Mouse (Mus musculus): ENCODE measurements at regions not wholly inside any gene's neighbourhood (a gene's known extent, or its start where the extent isn't known, plus 50 kb on each side); places are given as distances from the start of the nearest gene placed in this dataset.

- no peak for DNase-seq (ENCODE audit: low spot score in 2 of 2)
These were observed 470.0 kb upstream of the Adamts5 start for GRCm38 (mm10) chr16:86371652-86372051.

GRCm38 (mm10) chr16:86368449-86368848 is 466.8 kb upstream of the Adamts5 start:
- no peak for DNase-seq (ENCODE audit: low spot score in 2 of 2)

- DNase-seq (ENCODE audit: low spot score in 2 of 2) = no peak
These were observed 464.6 kb upstream of the Adamts5 start for GRCm38 (mm10) chr16:86366197-86366596.

- no peak for DNase-seq (ENCODE audit: low spot score in 2 of 2)
These were observed 459.5 kb upstream of the Adamts5 start for GRCm38 (mm10) chr16:86361099-86361498.

- DNase-seq (ENCODE audit: low spot score in 2 of 2) = no peak
These were observed 453.4 kb upstream of the Adamts5 start for GRCm38 (mm10) chr16:86355036-86355435.

GRCm38 (mm10) chr16:86347753-86348152 is 446.1 kb upstream of the Adamts5 start:
- DNase-seq (ENCODE audit: low spot score in 2 of 2) = no peak

- no peak for DNase-seq (ENCODE audit: low spot score in 2 of 2)
These were observed 445.3 kb upstream of the Adamts5 start for GRCm38 (mm10) chr16:86346916-86347315.

- no peak for DNase-seq (ENCODE audit: low spot score in 2 of 2)
These were observed 438.7 kb upstream of the Adamts5 start for GRCm38 (mm10) chr16:86340311-86340710.

GRCm38 (mm10) chr16:86325406-86325805 is 423.8 kb upstream of the Adamts5 start:
- DNase-seq (ENCODE audit: low spot score in 2 of 2) = no peak

- no peak for DNase-seq (ENCODE audit: low spot score in 2 of 2)
These were observed 417.3 kb upstream of the Adamts5 start for GRCm38 (mm10) chr16:86318898-86319297.

GRCm38 (mm10) chr16:86309696-86310095 is 408.1 kb upstream of the Adamts5 start:
- no peak for DNase-seq (ENCODE audit: low spot score in 2 of 2)

GRCm38 (mm10) chr16:86303869-86304268 is 402.2 kb upstream of the Adamts5 start:
- DNase-seq (ENCODE audit: low spot score in 2 of 2) = no peak

- no peak for DNase-seq (ENCODE audit: low spot score in 2 of 2)
These were observed 401.0 kb upstream of the Adamts5 start for GRCm38 (mm10) chr16:86302451-86303145.

GRCm38 (mm10) chr16:86294436-86294835 is 392.8 kb upstream of the Adamts5 start:
- no peak for DNase-seq (ENCODE audit: low spot score in 2 of 2)

- no peak for DNase-seq (ENCODE audit: low spot score in 2 of 2)
These were observed 379.7 kb upstream of the Adamts5 start for GRCm38 (mm10) chr16:86281326-86281725.

- no peak for DNase-seq (ENCODE audit: low spot score in 2 of 2)
These were observed 375.4 kb upstream of the Adamts5 start for GRCm38 (mm10) chr16:86277031-86277430.

- DNase-seq (ENCODE audit: low spot score in 2 of 2) = no peak
These were observed 360.0 kb upstream of the Adamts5 start for GRCm38 (mm10) chr16:86261612-86262011.

GRCm38 (mm10) chr16:86252630-86253029 is 351.0 kb upstream of the Adamts5 start:
- DNase-seq (ENCODE audit: low spot score in 2 of 2) = no peak

GRCm38 (mm10) chr16:86250021-86250420 is 348.4 kb upstream of the Adamts5 start:
- DNase-seq (ENCODE audit: low spot score in 2 of 2) = no peak

- no peak for DNase-seq (ENCODE audit: low spot score in 2 of 2)
These were observed 342.6 kb upstream of the Adamts5 start for GRCm38 (mm10) chr16:86244191-86244590.

- DNase-seq (ENCODE audit: low spot score in 2 of 2) = no peak
These were observed 341.3 kb upstream of the Adamts5 start for GRCm38 (mm10) chr16:86242766-86243510.

GRCm38 (mm10) chr16:86222997-86223396 is 321.4 kb upstream of the Adamts5 start:
- no peak for DNase-seq (ENCODE audit: low spot score in 2 of 2)

GRCm38 (mm10) chr16:86210547-86210946 is 308.9 kb upstream of the Adamts5 start:
- DNase-seq (ENCODE audit: low spot score in 2 of 2) = no peak
